8 mouse cellular contexts compared by ENCODE assay signal in genomic region chr1:84128510-84128909, GRCm38 (mm10).
DNase-seq lines count a peak whose midpoint lies in the region; ATAC-seq and TF ChIP-seq lines count a peak whose summit lies in the region.

No protein-coding gene starts in this region.

- no peak overlapping the region for H3K4me3 ChIP-seq in liver, adult 2 months (ENCODE audit: insufficient read depth, low read depth, low read length)
- H3K4me3 ChIP-seq in liver, embryonic 11.5 days (ENCODE audit: low read depth, low read length) = no peak overlapping the region

- no peaks in the 10 kb centered on the region for H3K9me3 ChIP-seq in liver, embryonic 11.5 days (ENCODE audit: control insufficient read depth, low read length)

- DNase-seq in adrenal gland, postnatal 10 days = peak; percentile 14
- DNase-seq in adrenal gland, postnatal 25 days = no peak
- peak; percentile 33 for DNase-seq in liver, adult 2 months (ENCODE audit: extremely low read depth, low read depth, low spot score)
- no peak for DNase-seq in liver, embryonic 11.5 days (ENCODE audit: low spot score)
- peak; percentile 27 for DNase-seq in embryo, embryonic 11 days
- peak; percentile 19 for DNase-seq in left cerebral cortex, postnatal 4 days
- no peak for DNase-seq in yolk sac, embryonic 10.5 days (ENCODE audit: low spot score)

- peaks cover 4% of the 10 kb centered on the region; the same call in 1 of the 2 replicates for H3K79me2 ChIP-seq in liver, adult 2 months (ENCODE audit: control insufficient read depth, insufficient read depth, low read length)

- H3K36me3 ChIP-seq in liver, adult 2 months (ENCODE audit: control insufficient read depth, insufficient read depth, low read length) = peaks cover 1% of the 10 kb centered on the region
- no peaks in the 10 kb centered on the region for H3K36me3 ChIP-seq in liver, embryonic 11.5 days (ENCODE audit: control insufficient read depth, insufficient read depth, low read length)

- TF ChIP-seq CTCF in liver, adult 2 months (IDR thresholded peaks at IDR 0.05; ENCODE audit: low read depth, low read length) = peak; percentile 50

- intact Hi-C loops in left cerebral cortex, postnatal 4 days (cut with DNase I) = no loop called here

- no peak for ATAC-seq in liver, embryonic 11.5 days (replicated peaks; ENCODE audit: low FRiP score)
- no peak for ATAC-seq in megakaryocyte-erythroid progenitor cell, adult 5-6 weeks (replicated peaks; ENCODE audit: low FRiP score, low TSS enrichment, poor library complexity, severe bottlenecking)

- no peak overlapping the region for H3K4me2 ChIP-seq in liver, embryonic 11.5 days

- 67% methylated on average over 4 of the region's 4 CpGs for WGBS in liver, adult 2 months
- 56% methylated on average over 4 of the region's 4 CpGs for WGBS in liver, embryonic 11.5 days

- no peak overlapping the region for H3K27ac ChIP-seq in liver, adult 2 months (replicated peaks; ENCODE audit: insufficient read depth, low read depth, low read length)
- no peak overlapping the region for H3K27ac ChIP-seq in liver, embryonic 11.5 days (ENCODE audit: low read depth, low read length)

- no peaks in the 10 kb centered on the region for H3K27me3 ChIP-seq in liver, adult 2 months (ENCODE audit: control insufficient read depth, insufficient read depth, low read length)
- no peaks in the 10 kb centered on the region for H3K27me3 ChIP-seq in liver, embryonic 11.5 days (replicated peaks; ENCODE audit: control insufficient read depth, insufficient read depth, low read length)

- H3K4me1 ChIP-seq in liver, adult 2 months (ENCODE audit: control insufficient read depth, insufficient read depth, low read length) = peaks cover 3% of the 10 kb centered on the region; the same call in 1 of the 2 replicates
- no peaks in the 10 kb centered on the region for H3K4me1 ChIP-seq in liver, embryonic 11.5 days (replicated peaks; ENCODE audit: control insufficient read depth, insufficient read depth, low read length)

- no peak for TF ChIP-seq POLR2A in liver, adult 2 months (IDR thresholded peaks at IDR 0.05; ENCODE audit: extremely low read depth, insufficient read depth, low read length)

- no peak overlapping the region for H3K9ac ChIP-seq in liver, adult 2 months (ENCODE audit: low read depth, low read length)
- H3K9ac ChIP-seq in liver, embryonic 11.5 days (ENCODE audit: low read depth, low read length) = no peak overlapping the region

Comparison
In these comparisons a context has a peak if more than half of its experiments do, and no peak if none do; other contexts are left out.
1. DNase-seq: peak in adrenal gland, postnatal 10 days (single experiment), liver, adult 2 months (single experiment), embryo, embryonic 11 days (single experiment) and left cerebral cortex, postnatal 4 days (single experiment); none in adrenal gland, postnatal 25 days (single experiment), liver, embryonic 11.5 days (single experiment) and yolk sac, embryonic 10.5 days (single experiment).